Mouse (Mus musculus): ENCODE measurements around the gene Gprin2.

DNA sequence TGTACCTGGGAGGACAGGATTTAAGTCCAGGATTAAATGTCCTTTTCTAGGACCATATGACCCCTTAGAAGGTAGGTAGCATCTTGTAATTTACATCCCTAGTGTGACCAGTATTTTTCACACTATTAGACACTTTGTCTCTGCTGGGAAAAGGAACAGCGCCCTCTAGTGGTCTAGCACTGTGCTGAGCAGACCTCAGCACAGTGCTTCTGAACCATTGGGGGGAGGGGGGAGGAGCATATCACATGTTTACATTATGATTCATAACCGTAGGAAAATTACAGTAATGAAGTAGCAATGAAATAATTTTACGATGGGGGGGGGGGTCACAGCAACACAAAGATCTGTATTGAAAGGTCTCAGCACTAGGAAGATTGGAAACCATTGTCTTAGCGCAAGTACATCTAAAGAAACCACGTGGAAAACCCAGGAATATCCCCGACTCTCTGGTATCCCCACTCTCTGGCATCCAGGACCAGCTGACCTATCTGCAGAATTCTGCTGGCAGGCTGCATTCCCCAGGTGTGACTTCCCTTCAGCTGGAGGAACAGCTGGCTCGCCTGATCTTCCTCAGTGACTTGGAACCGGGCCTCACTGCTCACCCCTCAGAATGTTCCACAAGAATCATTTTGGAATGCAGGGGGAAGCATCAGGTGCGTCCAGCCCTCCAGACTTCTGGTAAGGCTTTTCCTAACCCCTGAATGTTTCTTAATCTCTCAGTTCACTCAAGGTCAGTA is 46.7 kb downstream of the Gprin2 start:
- no peak for TF ChIP-seq POLR2A (IDR thresholded peaks at IDR 0.05; ENCODE audit: borderline replicate concordance, control insufficient read depth, low read depth, low read length)
- peak; percentile 52 for TF ChIP-seq CTCF (IDR thresholded peaks at IDR 0.05; ENCODE audit: control insufficient read depth, insufficient read depth, low read length)
